Mouse (Mus musculus) MEL (cell line): ENCODE results near the gene Hdac4. TPM values are rescaled to one million over a fixed set of nuclear protein-coding genes. Genes with fewer than 3 reads are reported as not detected.

Experiments used
- DNase-seq: peaks from one replicate; pipeline ENCODE4 v3.0.0; 2011; ENCODE audit warnings: low read depth, low spot score
- H3K27ac ChIP-seq: 2 replicates; pipeline ENCODE4 v1.5.1; 2012; ENCODE audit warnings: low read depth, mild to moderate bottlenecking, control low read depth, low read length, moderate library complexity; ENCODE audit not compliant: control insufficient read depth
- H3K27me3 ChIP-seq, 2 experiments: fragments of 150-350 bp in 1 of 2; sonication (generic) in 1 of 2; 2 replicates each; pipeline ENCODE4 v1.6.1; 2012; ENCODE audit warnings: low read length in 2 of 2, mild to moderate bottlenecking in 2 of 2, improper control_type of control experiment in 1 of 2, moderate library complexity in 1 of 2; ENCODE audit not compliant: insufficient read depth in 2 of 2, control insufficient read depth in 1 of 2
- H3K36me3 ChIP-seq, 2 experiments: 2 replicates each; pipeline ENCODE4 v1.6.1; 2012 to 2014; ENCODE audit warnings: low read length in 2 of 2, improper control_type of control experiment in 1 of 2, inconsistent platforms in 1 of 2, mild to moderate bottlenecking in 1 of 2; ENCODE audit not compliant: insufficient read depth in 2 of 2, control insufficient read depth in 1 of 2
- H3K4me1 ChIP-seq, 2 experiments: fragments of 150-350 bp in 1 of 2; sonication (generic) in 1 of 2; 2 replicates each; pipeline ENCODE4 v1.6.1; 2012; ENCODE audit warnings: low read length in 2 of 2, improper control_type of control experiment in 1 of 2, mild to moderate bottlenecking in 1 of 2; ENCODE audit not compliant: insufficient read depth in 2 of 2, control insufficient read depth in 1 of 2
- H3K4me3 ChIP-seq, 2 experiments: fragments of 150-350 bp in 1 of 2; sonication (generic) in 1 of 2; 2 replicates each; pipeline ENCODE4 v1.5.1; 2012; ENCODE audit warnings: low read depth in 2 of 2, low read length in 2 of 2, mild to moderate bottlenecking in 2 of 2, moderate library complexity in 2 of 2, control low read depth in 1 of 2, improper control_type of control experiment in 1 of 2; ENCODE audit not compliant: control insufficient read depth in 1 of 2, insufficient read depth in 1 of 2
- H3K79me2 ChIP-seq: 2 replicates; pipeline ENCODE4 v1.6.1; 2012; ENCODE audit warnings: mild to moderate bottlenecking, low read length, moderate library complexity; ENCODE audit not compliant: control insufficient read depth, poor library complexity, insufficient read depth
- H3K9ac ChIP-seq: 2 replicates; pipeline ENCODE4 v1.6.1; 2012; ENCODE audit warnings: low read depth, mild to moderate bottlenecking, control low read depth, low read length, moderate library complexity; ENCODE audit not compliant: control insufficient read depth, poor library complexity, severe bottlenecking
- H3K9me3 ChIP-seq: fragments of 150-350 bp; sonication (generic); replicated peaks from 2 replicates; pipeline ENCODE4 v1.6.1; 2012; ENCODE audit warnings: mild to moderate bottlenecking, low read length, improper control_type of control experiment, moderate library complexity; ENCODE audit not compliant: insufficient read depth
- CHD1 ChIP-seq: IDR thresholded peaks from 2 replicates; pipeline ENCODE4 v1.6.1; 2012; ENCODE audit warnings: low read depth, mild to moderate bottlenecking, inconsistent platforms, low read length, improper control_type of control experiment
- EP300 ChIP-seq, 2 experiments: IDR thresholded peaks; 2 replicates each; pipeline ENCODE4 v1.6.1; 2011; ENCODE audit warnings: improper control_type of control experiment in 2 of 2, low read length in 2 of 2, low read depth in 1 of 2, mild to moderate bottlenecking in 1 of 2
- GABPA ChIP-seq: IDR thresholded peaks from 2 replicates; pipeline ENCODE4 v1.6.1; 2012; ENCODE audit warnings: low read depth, mild to moderate bottlenecking, inconsistent platforms, low read length, improper control_type of control experiment, moderate library complexity
- GATA1 ChIP-seq: IDR thresholded peaks from 2 replicates; pipeline ENCODE4 v1.6.1; 2011; ENCODE audit warnings: low read depth, low read length, improper control_type of control experiment
- MAFK ChIP-seq: IDR thresholded peaks from 2 replicates; pipeline ENCODE4 v1.6.1; 2011; ENCODE audit warnings: low read depth, mild to moderate bottlenecking, low read length, improper control_type of control experiment, borderline replicate concordance
- MAX ChIP-seq: IDR thresholded peaks from 2 replicates; pipeline ENCODE4 v1.6.1; 2011; ENCODE audit warnings: low read length, improper control_type of control experiment
- MYC ChIP-seq: IDR thresholded peaks from 2 replicates; pipeline ENCODE4 v1.6.1; 2011; ENCODE audit warnings: low read depth, mild to moderate bottlenecking, low read length, improper control_type of control experiment, moderate library complexity
- NELFE ChIP-seq: IDR thresholded peaks from 2 replicates; pipeline ENCODE4 v1.6.1; 2011; ENCODE audit warnings: low read depth, low read length, improper control_type of control experiment
- POLR2AphosphoS5 ChIP-seq: IDR thresholded peaks from 2 replicates; pipeline ENCODE4 v1.6.1; 2012; ENCODE audit warnings: low read depth, borderline replicate concordance, mild to moderate bottlenecking, inconsistent platforms, low read length, moderate library complexity, mixed read lengths
- RCOR1 ChIP-seq: IDR thresholded peaks from 2 replicates; pipeline ENCODE4 v1.6.1; 2012; ENCODE audit warnings: low read depth, mild to moderate bottlenecking, inconsistent platforms, low read length, improper control_type of control experiment
- SIN3A ChIP-seq: IDR thresholded peaks from 2 replicates; pipeline ENCODE4 v1.6.1; 2012; ENCODE audit warnings: low read length, improper control_type of control experiment, inconsistent platforms
- UBTF ChIP-seq: IDR thresholded peaks from 2 replicates; pipeline ENCODE4 v1.6.1; 2012; ENCODE audit warnings: low read depth, mild to moderate bottlenecking, inconsistent platforms, low read length, improper control_type of control experiment, moderate library complexity, borderline replicate concordance; ENCODE audit not compliant: insufficient read depth
- USF2 ChIP-seq, 2 experiments: IDR thresholded peaks; 2 replicates each; pipeline ENCODE4 v1.6.1; 2011 to 2012; ENCODE audit warnings: improper control_type of control experiment in 2 of 2, low read length in 2 of 2, borderline replicate concordance in 1 of 2, inconsistent platforms in 1 of 2, low read depth in 1 of 2, mild to moderate bottlenecking in 1 of 2; ENCODE audit not compliant: insufficient read depth in 1 of 2
- ZC3H11A ChIP-seq: IDR thresholded peaks from 2 replicates; pipeline ENCODE4 v1.6.1; 2012; ENCODE audit warnings: low read depth, mild to moderate bottlenecking, inconsistent platforms, low read length, improper control_type of control experiment
- ZKSCAN1 ChIP-seq: IDR thresholded peaks from 2 replicates; pipeline ENCODE4 v1.6.1; 2012; ENCODE audit warnings: low read depth, mild to moderate bottlenecking, inconsistent platforms, low read length, improper control_type of control experiment, moderate library complexity
- ZMIZ1 ChIP-seq: IDR thresholded peaks from 2 replicates; pipeline ENCODE4 v1.6.1; 2012; ENCODE audit warnings: low read depth, mild to moderate bottlenecking, inconsistent platforms, low read length, improper control_type of control experiment, moderate library complexity
- polyA plus RNA-seq, 2 experiments: library from polyadenylated mRNA; stranded (reverse) in 1 of 2; unstranded in 1 of 2; fragments of >175 nt in 1 of 2; fragments of >200 nt in 1 of 2; gene quantifications; 2 replicates each; pipeline versions ENCODE4 v1.2.1 to v1.2.4; 2012; ENCODE audit warnings: low replicate concordance in 2 of 2, low read depth in 1 of 2; ENCODE audit not compliant: insufficient read length in 2 of 2, insufficient read depth in 1 of 2, missing spikeins in 1 of 2
- total RNA-seq: library from RNA; depleted of rRNA; stranded (reverse); fragments of 300-350 nt; gene quantifications from 2 replicates; pipeline ENCODE4 v1.2.3, GENCODE M21; 2012

Gene Hdac4
- total and polyA plus RNA-seq, 3 experiments = 11.0 to 19.5 (median 12.3) TPM

DNA sequence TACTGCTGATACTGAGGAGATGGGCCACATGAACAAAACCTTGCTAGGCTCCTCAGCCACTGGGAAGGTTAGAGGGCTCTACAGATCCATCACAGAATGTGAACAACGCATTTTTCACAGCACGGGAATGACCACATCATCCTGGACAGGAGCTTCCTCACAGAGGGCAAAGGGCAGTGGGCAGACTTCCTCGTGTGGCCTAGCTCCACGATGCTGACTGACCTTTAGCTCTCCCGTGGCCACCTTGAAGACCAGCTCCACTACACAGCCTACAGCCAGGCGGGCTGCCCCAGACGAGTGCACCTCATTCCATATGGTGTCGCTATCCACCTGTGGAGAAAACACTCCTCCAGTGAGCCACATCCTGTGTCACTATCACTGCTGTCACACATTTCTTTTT is 234.3 kb downstream of the Hdac4 start:
- no peak for TF ChIP-seq SIN3A
- TF ChIP-seq EP300 (IDR thresholded peaks at IDR 0.05; ENCODE audit: low read depth in 1 of 2, low read length in 2 of 2) = no peak
- TF ChIP-seq ZKSCAN1 = no peak
- no peak for TF ChIP-seq GABPA
- TF ChIP-seq UBTF = no peak
- TF ChIP-seq ZC3H11A = no peak
- TF ChIP-seq NELFE = no peak
- no peak for TF ChIP-seq ZMIZ1
- TF ChIP-seq MAFK = no peak
- TF ChIP-seq POLR2AphosphoS5 = no peak
- no peak for TF ChIP-seq CHD1
- H3K9me3 ChIP-seq = no peaks in the 10 kb centered on the region
- H3K36me3 ChIP-seq = peaks cover 0 to under 1% of the 10 kb centered on the region in 2 experiments; a peak in 1 of 4 replicates

DNA sequence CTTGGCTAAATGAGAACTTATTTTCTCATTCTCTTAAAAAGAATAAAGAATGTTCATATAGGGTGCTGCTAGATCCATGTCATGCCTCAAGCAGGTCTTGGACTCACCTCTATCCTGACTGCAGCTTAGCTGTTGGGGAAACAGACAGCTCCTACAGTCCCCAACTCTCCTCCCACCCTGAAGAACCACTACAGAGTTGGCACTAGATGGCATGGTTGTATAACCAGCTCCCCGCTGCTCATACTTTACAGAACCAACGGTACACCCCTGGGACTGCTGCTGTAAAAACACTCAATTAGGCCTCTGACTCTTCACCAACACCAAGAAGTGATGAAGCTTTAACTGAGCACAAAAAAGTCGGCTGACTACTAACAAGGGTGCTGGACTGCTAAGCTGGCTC is 235.6 kb downstream of the Hdac4 start:
- TF ChIP-seq GABPA = no peak
- no peak for TF ChIP-seq MAX
- TF ChIP-seq MYC = no peak
- TF ChIP-seq ZC3H11A = no peak
- no peak for TF ChIP-seq GATA1
- TF ChIP-seq RCOR1 = no peak
- no peak for TF ChIP-seq USF2 (IDR thresholded peaks at IDR 0.05; ENCODE audit: borderline replicate concordance in 1 of 2, insufficient read depth in 1 of 2, low read depth in 1 of 2, low read length in 2 of 2)
- TF ChIP-seq CHD1 = no peak
- TF ChIP-seq, all 39 proteins: peak for 0
- H3K27ac ChIP-seq = no peak overlapping the region
- H3K79me2 ChIP-seq = no peaks in the 10 kb centered on the region
- no peak overlapping the region for H3K4me3 ChIP-seq
- DNase-seq = no peak
- no peaks in the 10 kb centered on the region for H3K27me3 ChIP-seq
- no peaks in the 10 kb centered on the region for H3K9me3 ChIP-seq
- H3K36me3 ChIP-seq = no peaks in the 10 kb centered on the region; a peak in 1 of 4 replicates
- H3K9ac ChIP-seq = no peak overlapping the region
- H3K4me1 ChIP-seq = no peaks in the 10 kb centered on the region; a peak in 1 of 4 replicates

More for the DNA sequence above, 234.3 kb downstream of the Hdac4 start:
- no peaks in the 10 kb centered on the region for H3K27me3 ChIP-seq
- H3K4me1 ChIP-seq = no peaks in the 10 kb centered on the region
- no peaks in the 10 kb centered on the region for H3K79me2 ChIP-seq
- no peak overlapping the region for H3K9ac ChIP-seq
- H3K27ac ChIP-seq = no peak overlapping the region
- no peak for DNase-seq
- no peak overlapping the region for H3K4me3 ChIP-seq
